Mouse (Mus musculus) NIH3T3 (cell line): ENCODE data around the gene Sorbs1.

Source experiments
- DNase-seq: peaks from one replicate; pipeline ENCODE4 v3.0.0-alpha.2; 2012; ENCODE audit warnings: low read depth

Sorbs1 gene

GRCm38 (mm10) chr19:40406661-40407060 lies 106.9 kb downstream of the Sorbs1 start:
- no peak for DNase-seq

DNA sequence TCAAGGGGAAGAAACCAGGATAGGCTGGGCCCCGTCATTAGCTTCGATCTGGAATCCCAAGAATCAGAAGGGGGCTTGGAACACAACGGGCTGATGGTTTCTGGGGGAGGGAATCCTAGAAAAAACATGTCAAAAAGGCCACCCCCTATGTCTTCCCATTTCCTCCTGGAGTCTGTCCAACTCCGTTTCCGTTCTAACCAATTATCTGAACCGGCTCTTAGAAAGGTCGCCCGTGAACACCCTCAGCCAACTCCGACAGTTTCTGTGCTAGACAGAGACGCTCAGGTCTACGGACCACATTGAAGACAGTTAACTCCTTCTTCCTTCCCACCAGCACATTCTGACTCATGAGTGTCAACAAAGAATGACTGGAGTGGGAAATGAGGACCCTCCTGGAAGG lies 107.8 kb downstream of the Sorbs1 start:
- DNase-seq, result no peak

GRCm38 (mm10) chr19:40404582-40404981 lies 109.0 kb downstream of the Sorbs1 start:
- DNase-seq, result no peak

DNA sequence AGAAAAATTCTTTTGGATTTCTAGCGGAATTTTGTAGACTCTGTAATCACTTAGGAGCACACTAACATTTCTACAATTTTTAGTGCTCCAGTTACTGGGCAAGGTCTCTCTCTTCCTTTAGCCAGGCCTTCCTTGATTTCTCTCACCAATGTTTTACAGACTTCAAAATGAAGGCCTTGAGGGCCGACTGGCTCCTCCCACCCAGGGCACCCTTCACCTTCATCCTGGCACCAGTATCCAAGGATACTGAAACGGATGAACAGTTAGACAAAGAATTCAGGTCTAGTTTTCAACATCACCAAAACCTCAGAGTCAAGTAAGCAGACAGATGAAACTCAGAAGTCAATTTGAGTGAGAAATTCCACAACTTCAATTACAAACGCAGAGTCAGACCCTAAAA lies 109.6 kb downstream of the Sorbs1 start:
- DNase-seq, result no peak

GRCm38 (mm10) chr19:40402155-40402963 lies 111.2 kb downstream of the Sorbs1 start:
- no peak for DNase-seq

DNA sequence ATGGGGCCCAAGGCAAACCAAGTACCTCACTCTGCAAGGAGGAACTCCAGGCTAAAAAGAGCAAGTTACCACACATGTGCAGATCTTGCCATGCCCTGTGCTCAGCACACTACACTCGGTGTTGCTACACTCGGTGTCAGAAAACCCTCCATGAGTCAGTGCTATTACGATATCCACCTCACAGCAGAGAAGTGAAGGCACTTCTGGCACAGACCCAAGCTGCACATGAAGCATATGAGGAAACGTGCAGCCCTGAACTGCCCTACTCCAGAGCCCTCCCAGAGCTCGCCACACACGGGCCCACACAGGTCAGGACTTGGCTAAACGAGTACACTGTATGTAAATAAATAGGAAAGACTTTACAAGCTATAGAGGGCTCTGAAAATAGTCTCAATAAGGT lies 112.4 kb downstream of the Sorbs1 start:
- peak; percentile 95 for DNase-seq

DNA sequence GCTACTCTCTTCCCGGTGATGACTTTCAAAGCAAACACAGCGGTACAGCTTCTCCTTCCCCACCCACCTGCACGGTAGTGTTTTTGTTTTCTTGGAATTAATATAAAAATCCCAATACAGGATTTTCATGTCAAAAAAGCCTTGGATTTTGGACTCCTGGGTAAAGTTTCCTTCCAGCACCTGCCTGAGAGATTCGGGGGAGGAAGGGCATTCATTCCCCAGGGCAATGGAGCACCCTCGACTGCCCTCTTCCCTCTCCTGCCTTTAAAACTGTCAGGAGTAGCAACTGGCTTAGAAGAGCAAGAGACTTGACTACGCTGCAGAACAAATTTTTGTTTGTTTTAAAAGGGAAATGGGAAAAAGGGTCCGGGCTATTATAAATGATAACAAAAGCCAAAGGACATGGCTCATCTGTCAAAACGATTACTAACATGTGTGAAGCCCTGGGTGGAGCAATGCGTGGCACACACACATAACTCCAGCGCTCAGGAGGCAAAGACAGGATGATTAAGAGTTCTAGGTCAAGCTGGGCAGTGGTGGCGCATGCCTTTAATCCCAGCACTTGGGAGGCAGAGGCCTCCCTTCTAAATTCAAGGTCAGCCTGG lies 113.1 kb downstream of the Sorbs1 start:
- DNase-seq, result peak; percentile 89

- DNase-seq, result peak; percentile 28
Observed at GRCm38 (mm10) chr19:40395757-40396661, 117.6 kb downstream of the Sorbs1 start.

- no peak for DNase-seq
Observed at GRCm38 (mm10) chr19:40395321-40395695, 118.3 kb downstream of the Sorbs1 start.

DNA sequence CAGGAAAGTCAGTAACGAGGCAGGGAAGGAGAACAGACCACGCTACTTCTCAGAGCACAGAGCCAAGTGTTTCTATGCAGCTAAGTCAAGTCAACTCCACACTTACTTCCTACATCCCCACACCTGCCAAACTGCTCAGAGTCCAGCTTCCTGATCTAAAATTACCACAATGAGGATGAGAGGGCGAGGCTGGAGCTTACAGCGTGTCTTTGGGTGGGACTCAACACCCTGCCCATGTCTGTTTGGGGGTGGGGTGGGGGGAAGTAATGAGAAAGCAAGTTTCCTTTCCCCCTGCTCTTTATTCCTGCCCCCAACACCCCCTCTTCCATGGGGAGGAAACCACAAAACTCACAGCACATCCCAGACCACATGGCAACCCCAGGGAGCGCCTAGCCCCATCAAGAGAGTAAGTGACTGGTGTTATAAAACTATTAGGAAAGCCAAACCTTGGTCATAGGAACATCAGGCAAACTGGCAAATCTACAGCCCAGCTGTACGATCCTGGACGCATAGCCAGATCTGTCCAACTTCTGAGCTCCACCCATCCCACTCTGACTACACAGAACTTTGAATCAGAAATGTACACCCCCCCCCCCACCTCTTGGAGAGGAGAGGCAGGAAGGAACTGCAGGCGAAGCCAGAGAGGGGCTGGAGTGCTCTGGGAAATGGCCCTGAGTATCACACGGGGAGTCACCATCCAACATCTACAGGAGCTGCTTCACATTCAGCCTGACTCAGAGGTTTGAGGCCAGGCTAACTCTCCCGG lies 118.8 kb downstream of the Sorbs1 start:
- peak; percentile 43 for DNase-seq

DNA sequence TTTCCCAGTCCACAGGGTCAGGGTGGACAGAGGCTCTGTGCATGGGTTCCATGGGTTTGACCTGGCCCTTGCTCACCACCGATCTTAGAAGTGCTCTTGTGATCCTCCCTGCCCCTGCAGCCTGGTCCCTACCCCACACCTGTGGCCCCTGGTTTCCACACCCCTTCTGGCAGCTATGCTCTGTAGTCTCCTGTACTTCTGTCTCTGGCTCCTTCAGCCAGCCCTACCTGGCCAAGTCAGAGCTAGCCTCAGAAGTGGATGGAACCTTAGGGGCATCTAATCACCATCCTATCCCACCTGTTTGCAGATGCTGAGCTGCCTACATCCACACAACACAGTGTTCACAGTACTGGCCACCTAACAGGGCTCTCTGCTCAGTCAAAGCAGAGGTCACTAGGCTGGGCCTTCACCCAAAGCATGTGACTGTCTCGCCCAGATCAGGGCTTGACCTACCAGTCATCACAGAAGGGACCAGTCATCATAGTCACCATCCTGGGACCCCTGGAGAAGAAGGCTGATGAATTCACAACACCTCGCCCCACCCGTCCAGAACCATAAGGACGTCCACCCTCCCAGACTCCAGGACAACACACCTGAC lies 120.7 kb downstream of the Sorbs1 start:
- no peak for DNase-seq

DNA sequence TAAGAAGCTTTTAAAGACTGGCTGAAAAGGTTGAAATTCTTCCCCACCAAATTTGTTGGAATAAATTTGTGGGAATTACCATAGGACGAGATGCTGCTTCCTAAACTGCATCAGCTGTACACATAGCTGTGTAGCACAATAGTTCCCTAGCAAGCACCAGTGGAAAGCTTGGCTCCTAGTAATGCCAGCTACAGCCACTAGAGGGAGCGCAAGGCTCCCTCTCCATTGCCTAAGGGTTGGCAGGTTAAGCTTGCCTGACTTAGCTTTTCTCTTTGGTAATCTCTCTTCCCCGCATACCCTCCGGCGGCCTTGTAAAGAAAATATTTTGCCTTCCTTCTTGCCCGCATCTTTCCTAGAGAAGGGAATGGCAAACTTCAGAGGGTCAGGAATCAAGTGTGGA lies 122.1 kb downstream of the Sorbs1 start:
- DNase-seq, result peak; percentile 95

DNA sequence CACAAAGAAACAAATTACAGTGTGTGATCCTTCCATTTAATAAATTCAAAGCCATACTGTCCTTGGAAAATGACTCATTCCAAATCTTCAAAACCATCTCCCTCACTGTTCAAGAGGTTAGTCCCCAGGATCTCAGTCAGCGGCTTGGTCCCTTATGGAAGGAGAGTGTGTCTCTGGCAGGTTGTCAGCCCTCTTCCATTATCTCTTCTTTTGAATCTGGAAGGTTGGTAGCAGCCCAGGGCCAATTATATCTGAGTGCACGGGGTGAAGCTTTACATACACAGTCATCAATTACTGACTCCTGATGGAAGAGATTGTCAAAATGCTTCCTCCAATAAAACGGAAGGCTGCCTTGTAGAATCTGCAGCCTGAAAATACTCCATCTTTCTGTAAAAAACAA lies 126.7 kb downstream of the Sorbs1 start:
- DNase-seq, result no peak

DNA sequence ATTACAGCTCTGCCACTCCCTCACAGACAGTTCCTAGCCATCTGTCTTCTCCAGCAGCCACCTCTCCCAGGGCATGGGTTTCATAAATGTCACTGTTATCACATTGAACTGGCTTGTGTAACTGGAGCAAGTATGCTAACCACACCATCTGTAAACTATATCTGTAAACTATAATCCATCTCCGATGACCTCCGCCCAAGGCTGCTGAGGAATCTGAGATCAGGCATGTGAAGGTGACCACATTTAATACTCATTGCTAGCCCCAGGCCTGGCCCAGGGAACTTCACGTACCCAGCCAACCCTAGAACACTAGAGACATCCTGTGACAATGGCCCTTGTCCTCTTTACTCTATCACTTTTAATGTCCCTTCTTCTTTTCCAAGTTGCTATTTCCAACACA lies 128.2 kb downstream of the Sorbs1 start:
- DNase-seq, result no peak

DNA sequence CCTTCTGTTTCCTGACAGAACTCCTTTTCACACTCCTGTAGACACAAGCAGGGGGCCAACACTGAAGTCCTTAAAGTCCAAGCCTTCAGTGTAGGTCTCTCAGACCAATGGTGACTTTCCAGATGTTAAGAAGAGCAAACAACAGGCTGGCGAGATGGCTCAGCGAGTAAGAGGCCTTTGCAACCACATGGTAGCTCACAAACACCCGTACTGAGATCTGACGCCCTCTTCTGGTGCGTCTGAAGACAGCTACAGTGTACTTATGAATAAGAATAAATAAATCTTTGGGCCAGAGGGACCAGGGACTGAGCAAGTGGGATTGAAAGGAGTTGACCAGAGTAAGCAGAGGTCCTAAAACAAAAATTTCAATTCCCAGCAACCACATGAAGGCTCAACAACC lies 129.6 kb downstream of the Sorbs1 start:
- DNase-seq, result peak; percentile 51

- no peak for DNase-seq
Observed at GRCm38 (mm10) chr19:40380656-40381055, 132.9 kb downstream of the Sorbs1 start.

GRCm38 (mm10) chr19:40380005-40380404 lies 133.6 kb downstream of the Sorbs1 start:
- DNase-seq, result no peak

DNA sequence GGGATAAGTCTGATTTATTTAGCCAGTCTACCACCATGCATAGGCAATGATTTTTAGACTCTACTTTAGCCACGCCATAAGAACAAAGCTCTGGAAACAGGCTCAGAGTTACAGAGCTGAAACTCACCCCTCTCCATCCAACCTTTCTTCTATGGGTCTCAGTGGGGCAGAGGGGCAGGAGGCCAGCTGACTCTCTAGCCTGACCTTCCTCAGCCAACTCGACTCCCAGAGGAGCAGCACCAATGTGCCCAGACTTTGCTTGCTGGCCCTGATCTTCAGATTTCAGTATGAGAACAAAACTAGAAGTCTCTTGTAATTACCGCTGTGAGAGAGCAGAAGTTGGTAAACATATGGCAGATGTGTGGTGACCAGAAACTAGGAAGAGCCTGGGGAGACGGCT lies 134.5 kb downstream of the Sorbs1 start:
- DNase-seq, result no peak

GRCm38 (mm10) chr19:40377632-40378031 lies 135.9 kb downstream of the Sorbs1 start:
- no peak for DNase-seq

- peak; percentile 32 for DNase-seq
Observed at GRCm38 (mm10) chr19:40376566-40377281, 136.9 kb downstream of the Sorbs1 start.

- no peak for DNase-seq
Observed at GRCm38 (mm10) chr19:40374720-40375119, 138.9 kb downstream of the Sorbs1 start.
